Mouse (Mus musculus) frontal cortex, postnatal 10 days (tissue): ENCODE measurements at regions not wholly inside any gene's neighbourhood (a gene's known extent, or its start where the extent isn't known, plus 50 kb on each side); places are given as distances from the start of the nearest gene placed in this dataset.

Experiments
- DNase-seq, 2 experiments: peaks; one replicate each; pipeline ENCODE4 v3.0.0; 2022; ENCODE audit warnings: low spot score in 2 of 2, mixed read lengths in 1 of 2

- no peak for DNase-seq
Observed at GRCm38 (mm10) chr4:137216908-137217497, 60.3 kb upstream of the Wnt4 start.

- no peak for DNase-seq
Observed at GRCm38 (mm10) chr4:137214573-137214972, 62.7 kb upstream of the Wnt4 start.

- DNase-seq, result no peak
Observed at GRCm38 (mm10) chr4:137212846-137213245, 64.4 kb upstream of the Wnt4 start.

GRCm38 (mm10) chr4:137212106-137212505, 65.2 kb upstream of the Wnt4 start:
- no peak for DNase-seq

GRCm38 (mm10) chr4:137211288-137211687, 66.0 kb upstream of the Wnt4 start:
- DNase-seq, result no peak

GRCm38 (mm10) chr4:137210525-137210924, 66.8 kb upstream of the Wnt4 start:
- DNase-seq, result no peak

GRCm38 (mm10) chr4:137200968-137201367, 76.3 kb upstream of the Wnt4 start:
- no peak for DNase-seq

GRCm38 (mm10) chr4:137200426-137200825, 76.9 kb upstream of the Wnt4 start:
- no peak for DNase-seq

GRCm38 (mm10) chr4:137196491-137196974, 80.8 kb upstream of the Wnt4 start:
- DNase-seq, result no peak

GRCm38 (mm10) chr4:137194106-137194505, 83.2 kb upstream of the Wnt4 start:
- no peak for DNase-seq

- DNase-seq, result no peak
Observed at GRCm38 (mm10) chr4:137190625-137191024, 86.7 kb upstream of the Wnt4 start.

- no peak for DNase-seq
Observed at GRCm38 (mm10) chr4:137189801-137190200, 87.5 kb upstream of the Wnt4 start.

GRCm38 (mm10) chr4:137189058-137189457, 88.2 kb upstream of the Wnt4 start:
- DNase-seq, result no peak

GRCm38 (mm10) chr4:137187592-137187991, 89.7 kb upstream of the Wnt4 start:
- no peak for DNase-seq

GRCm38 (mm10) chr4:137187051-137187450, 90.2 kb upstream of the Wnt4 start:
- no peak for DNase-seq

GRCm38 (mm10) chr4:137185001-137185400, 92.3 kb upstream of the Wnt4 start:
- DNase-seq, result no peak

GRCm38 (mm10) chr4:137183181-137183850, 94.0 kb upstream of the Wnt4 start:
- DNase-seq, result no peak

GRCm38 (mm10) chr4:137182547-137182946, 94.7 kb upstream of the Wnt4 start:
- DNase-seq, result no peak

- DNase-seq, result no peak
Observed at GRCm38 (mm10) chr4:137181252-137181651, 96.0 kb upstream of the Wnt4 start.

- DNase-seq, result no peak
Observed at GRCm38 (mm10) chr4:137180083-137180482, 97.2 kb upstream of the Wnt4 start.

GRCm38 (mm10) chr4:137178833-137179232, 98.5 kb upstream of the Wnt4 start:
- DNase-seq, result peak; percentile 53 to 55

- DNase-seq, result no peak
Observed at GRCm38 (mm10) chr4:137164933-137165332, 112.4 kb upstream of the Wnt4 start.

GRCm38 (mm10) chr4:137164429-137164828, 112.9 kb upstream of the Wnt4 start:
- peak; percentile 33 to 73 for DNase-seq
